Mouse (Mus musculus) ovary, postnatal 36 days (tissue): Measurements from ENCODE around the gene Rmnd5a.

Source experiments
- DNase-seq: peaks from one replicate; pipeline ENCODE4 v3.0.0; 2022; ENCODE audit warnings: low spot score, mixed read lengths

The Rmnd5a gene

GRCm38 (mm10) chr6:71372041-71372720 is 68.3 kb downstream of the Rmnd5a start:
- DNase-seq, result no peak

GRCm38 (mm10) chr6:71371085-71371605 is 69.3 kb downstream of the Rmnd5a start:
- DNase-seq, result no peak

- no peak for DNase-seq
These were observed 71.0 kb downstream of the Rmnd5a start for GRCm38 (mm10) chr6:71369416-71369815.

GRCm38 (mm10) chr6:71363995-71364394 is 76.4 kb downstream of the Rmnd5a start:
- DNase-seq, result no peak

- DNase-seq, result no peak
These were observed 79.2 kb downstream of the Rmnd5a start for GRCm38 (mm10) chr6:71361156-71361670.

GRCm38 (mm10) chr6:71360751-71361150 is 79.7 kb downstream of the Rmnd5a start:
- DNase-seq, result no peak

GRCm38 (mm10) chr6:71360221-71360620 is 80.2 kb downstream of the Rmnd5a start:
- no peak for DNase-seq

- no peak for DNase-seq
These were observed 82.9 kb downstream of the Rmnd5a start for GRCm38 (mm10) chr6:71357493-71357892.

GRCm38 (mm10) chr6:71353722-71354121 is 86.7 kb downstream of the Rmnd5a start:
- DNase-seq, result no peak

- DNase-seq, result no peak
These were observed 87.5 kb downstream of the Rmnd5a start for GRCm38 (mm10) chr6:71352866-71353427.

- DNase-seq, result no peak
These were observed 88.2 kb downstream of the Rmnd5a start for GRCm38 (mm10) chr6:71352201-71352600.

GRCm38 (mm10) chr6:71351201-71351600 is 89.2 kb downstream of the Rmnd5a start:
- DNase-seq, result no peak

GRCm38 (mm10) chr6:71348006-71348405 is 92.4 kb downstream of the Rmnd5a start:
- DNase-seq, result no peak

GRCm38 (mm10) chr6:71341179-71341578 is 99.3 kb downstream of the Rmnd5a start:
- DNase-seq, result no peak

GRCm38 (mm10) chr6:71339351-71339750 is 101.1 kb downstream of the Rmnd5a start:
- DNase-seq, result no peak

GRCm38 (mm10) chr6:71338941-71339340 is 101.5 kb downstream of the Rmnd5a start:
- no peak for DNase-seq
